ENCODE assay signal across 26 mouse cellular contexts in genomic region chr7:30769236-30769635, GRCm38 (mm10). TPM values are rescaled to one million over a fixed set of nuclear protein-coding genes. Genes with fewer than 3 reads are reported as not detected.
DNase-seq lines count a peak whose midpoint lies in the region; ATAC-seq lines count a peak whose summit lies in the region.
"Had no signal": no experiment of that assay in that cellular context is flagged by ENCODE, and none has a peak within 500 bp of the region (broad histone marks: within the 10 kb centered on the region; RNA-seq: fewer than 3 reads in every experiment).

No protein-coding gene starts in this region.

- DNase-seq in heart, adult 18-20 months: no peak
- DNase-seq in spleen, postnatal 36 days (ENCODE audit: low spot score in 2 of 2): peak; percentile 17 to 21
- no peak for DNase-seq in spleen, postnatal 4 days (ENCODE audit: low spot score in 2 of 2)
- DNase-seq in large intestine, adult 2 months (ENCODE audit: low read depth, low spot score): peak; percentile 43
- peak; percentile 65 for DNase-seq in testis, postnatal 10 days (ENCODE audit: low spot score)
- DNase-seq in adrenal gland, adult 8-10 months: no peak
- DNase-seq in left cerebral cortex, postnatal 4 days: no peak
- DNase-seq: adrenal gland, postnatal 36 days; cerebellum, adult 2 months; gastrocnemius, postnatal 14 days; heart, postnatal 14 days; kidney, adult 11 months; kidney, postnatal 10 days; lung, postnatal 10 days; right cerebral cortex, adult 18-20 months had no signal

- H3K36me3 ChIP-seq in heart, embryonic 11.5 days (ENCODE audit: control insufficient read depth, insufficient read depth, low read length): no peaks in the 10 kb centered on the region
- H3K36me3 ChIP-seq: embryonic facial prominence, embryonic 13.5 days; hindbrain, embryonic 13.5 days; limb, embryonic 15.5 days; liver, embryonic 15.5 days had no signal

- no peak overlapping the region for H3K4me2 ChIP-seq in heart, embryonic 11.5 days
- H3K4me2 ChIP-seq: embryonic facial prominence, embryonic 13.5 days; hindbrain, embryonic 13.5 days; limb, embryonic 15.5 days; liver, embryonic 15.5 days; midbrain, embryonic 11.5 days had no signal

- H3K27me3 ChIP-seq in heart, embryonic 11.5 days (ENCODE audit: control insufficient read depth, insufficient read depth, low read length): no peaks in the 10 kb centered on the region
- H3K27me3 ChIP-seq: liver, embryonic 15.5 days had no signal

- H3K4me3 ChIP-seq in heart, embryonic 11.5 days (ENCODE audit: low read depth, low read length): no peak overlapping the region
- H3K4me3 ChIP-seq: embryonic facial prominence, embryonic 13.5 days; hindbrain, embryonic 13.5 days; layer of hippocampus, adult 2 months; limb, embryonic 15.5 days; liver, embryonic 15.5 days had no signal

- WGBS in heart, embryonic 11.5 days (ENCODE audit: insufficient replicate concordance): 22% methylated on average over 9 of the region's 9 CpGs
- 11% methylated on average over 9 of the region's 9 CpGs for WGBS in large intestine, adult 2 months

- H3K9me3 ChIP-seq in heart, embryonic 11.5 days (replicated peaks; ENCODE audit: control insufficient read depth, low read length): no peaks in the 10 kb centered on the region; the same call in 1 of the 2 replicates
- H3K9me3 ChIP-seq: hindbrain, embryonic 13.5 days; liver, embryonic 15.5 days had no signal

- H3K9ac ChIP-seq in heart, embryonic 11.5 days (ENCODE audit: low read depth, low read length): 0 out of 2 replicates have a peak overlapping the region, but pooled peaks have one; percentile 40
- H3K9ac ChIP-seq: embryonic facial prominence, embryonic 13.5 days; hindbrain, embryonic 13.5 days; limb, embryonic 15.5 days; liver, embryonic 15.5 days had no signal

- intact Hi-C loops in left cerebral cortex, postnatal 4 days (cut with DNase I): no loop called here

- no peak overlapping the region for H3K27ac ChIP-seq in heart, embryonic 11.5 days (ENCODE audit: low read depth, low read length)
- H3K27ac ChIP-seq: embryonic facial prominence, embryonic 13.5 days; hindbrain, embryonic 13.5 days; layer of hippocampus, adult 2 months; limb, embryonic 15.5 days; liver, embryonic 15.5 days had no signal

- no peaks in the 10 kb centered on the region for H3K4me1 ChIP-seq in heart, embryonic 11.5 days (ENCODE audit: control insufficient read depth, insufficient read depth, low read length)
- H3K4me1 ChIP-seq: embryonic facial prominence, embryonic 13.5 days; liver, embryonic 15.5 days had no signal

- no peak for ATAC-seq in heart, embryonic 11.5 days (replicated peaks; ENCODE audit: insufficient number of reproducible peaks, low FRiP score, low TSS enrichment)
- ATAC-seq: forebrain, embryonic 14.5 days had no signal

RNA-seq across cellular contexts. Expression of gene Dmkn, which starts 5.7 kb away (rescaled TPM):
- polyA plus RNA-seq in heart, embryonic 11.5 days (2014; fragmentation: Nextera tagmentation; extraction: Ambion mirVana): 1.1 and 1.2 TPM in 2 replicates
- 1 to 10 TPM; 1.0 to 3.5 TPM for total RNA-seq in heart, adult 18-20 months (2021)
- polyA plus RNA-seq in large intestine, adult 2 months (2012; rRNA removed): 3.4 and 4.9 TPM in 2 replicates
- 1 to 10 TPM; 2.7 to 4.6 (median 4.2) TPM for total RNA-seq in adrenal gland, adult 8-10 months (2022)
- 1 to 10 TPM; 1.4 to 1.7 TPM for total RNA-seq in left cerebral cortex, postnatal 4 days (2021)
- total RNA-seq: MEL had no signal
- polyA plus RNA-seq: midbrain, embryonic 11.5 days; neural tube, embryonic 11.5 days had no signal

RNA-seq across cellular contexts. Expression of gene Sbsn, which starts 18.0 kb away (rescaled TPM):
- polyA plus RNA-seq in heart, embryonic 11.5 days (2014; fragmentation: Nextera tagmentation; extraction: Ambion mirVana): 0.49 and 0.56 TPM in 2 replicates
- total RNA-seq in heart, adult 18-20 months (2021): 1 to 10 TPM; 2.1 to 3.7 TPM
- polyA plus RNA-seq in large intestine, adult 2 months (2012; rRNA removed): 0.69 and 0.73 TPM in 2 replicates
- 100 to 1,000 TPM; 213 to 399 (median 309) TPM for total RNA-seq in adrenal gland, adult 8-10 months (2022)
- 10 to 100 TPM in 1 of 2 experiments, 1 to 10 TPM in 1; 8.5 to 12.2 TPM for total RNA-seq in left cerebral cortex, postnatal 4 days (2021)

RNA-seq across cellular contexts. Expression of gene Krtdap, which starts 18.5 kb away (rescaled TPM):
- polyA plus RNA-seq in heart, embryonic 11.5 days (2014; fragmentation: Nextera tagmentation; extraction: Ambion mirVana): not detected in 2 replicates
- total RNA-seq in heart, adult 18-20 months (2021): not detected
- polyA plus RNA-seq in large intestine, adult 2 months (2012; rRNA removed): 0.41 TPM in 1 of 2 replicates, not detected in the other
- not detected for total RNA-seq in adrenal gland, adult 8-10 months (2022)
- total RNA-seq in left cerebral cortex, postnatal 4 days (2021): not detected
- total RNA-seq: heart, postnatal 14 days; layer of hippocampus, adult 2 months; left cerebral cortex, postnatal 25 days; MEL had no signal
- polyA plus RNA-seq: cerebellum, adult 2 months; forebrain, embryonic 14.5 days; hindbrain, embryonic 13.5 days; midbrain, embryonic 11.5 days; neural tube, embryonic 11.5 days had no signal

RNA-seq across cellular contexts. Expression of gene Gapdhs, which starts 25.8 kb away (rescaled TPM):
- 0.25 and 0.36 TPM in 2 replicates for polyA plus RNA-seq in heart, embryonic 11.5 days (2014; fragmentation: Nextera tagmentation; extraction: Ambion mirVana)
- not detected for total RNA-seq in heart, adult 18-20 months (2021)
- not detected in 2 replicates for polyA plus RNA-seq in large intestine, adult 2 months (2012; rRNA removed)
- not detected for total RNA-seq in adrenal gland, adult 8-10 months (2022)
- not detected for total RNA-seq in left cerebral cortex, postnatal 4 days (2021)
- total RNA-seq: gastrocnemius, postnatal 14 days; heart, postnatal 14 days; layer of hippocampus, adult 2 months; left cerebral cortex, postnatal 25 days; MEL had no signal
- polyA plus RNA-seq: cerebellum, adult 2 months; liver, embryonic 15.5 days had no signal

RNA-seq across cellular contexts. Expression of gene Tmem147, which starts 39.9 kb away (rescaled TPM):
- polyA plus RNA-seq in heart, embryonic 11.5 days (2014; fragmentation: Nextera tagmentation; extraction: Ambion mirVana): 172 and 173 TPM in 2 replicates
- 100 to 1,000 TPM; 238 to 252 TPM for total RNA-seq in heart, adult 18-20 months (2021)
- 227 and 258 TPM in 2 replicates for polyA plus RNA-seq in large intestine, adult 2 months (2012; rRNA removed)
- 100 to 1,000 TPM; 179 to 210 (median 202) TPM for total RNA-seq in adrenal gland, adult 8-10 months (2022)
- total RNA-seq in left cerebral cortex, postnatal 4 days (2021): 100 to 1,000 TPM; 130 to 146 TPM

Comparison
In these comparisons a context has a peak if more than half of its experiments do, and no peak if none do; other contexts are left out.
1. DNase-seq: peak in spleen, postnatal 36 days (2 of 2), large intestine, adult 2 months (single experiment) and testis, postnatal 10 days (single experiment); none in heart, adult 18-20 months (0 of 2), spleen, postnatal 4 days (0 of 2), adrenal gland, adult 8-10 months (single experiment) and left cerebral cortex, postnatal 4 days (single experiment).
2. RNA of gene Sbsn, which starts 18.0 kb away (total RNA-seq): 213 to 399 TPM in adrenal gland, adult 8-10 months; 8.5 to 12.2 TPM in left cerebral cortex, postnatal 4 days and 2.1 to 3.7 TPM in heart, adult 18-20 months; every median in the first group is over 10 times any median in the second.